In the genomic region with DNA sequence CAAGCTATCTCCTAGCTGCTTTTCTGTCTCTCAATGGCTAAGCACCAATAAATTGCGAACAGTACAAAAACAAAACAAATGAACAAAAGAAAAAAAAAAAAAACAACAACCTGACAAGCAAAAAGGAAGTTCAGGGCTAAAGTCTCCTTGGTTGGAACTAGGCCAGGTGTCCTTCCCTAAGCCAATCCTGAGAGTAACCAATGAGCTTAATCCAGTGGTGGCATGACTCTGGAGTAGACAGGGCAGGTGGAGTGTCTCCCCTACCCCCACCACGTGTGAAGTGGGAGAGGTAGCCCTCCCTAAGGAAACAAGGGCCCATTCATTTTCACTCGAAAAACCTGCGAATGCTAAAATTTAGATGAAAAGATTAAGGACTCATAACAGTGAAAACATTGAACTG, we compare ENCODE assay signal across 21 mouse cellular contexts. TPM values are rescaled to one million over a fixed set of nuclear protein-coding genes. Genes with fewer than 3 reads are reported as not detected.
DNase-seq lines count a peak whose midpoint lies in the region; ATAC-seq and TF ChIP-seq lines count a peak whose summit lies in the region.
"Had no signal": no experiment of that assay in that cellular context is flagged by ENCODE, and none has a peak within 500 bp of the region (broad histone marks: within the 10 kb centered on the region; RNA-seq: fewer than 3 reads in every experiment).

No protein-coding gene starts in this region.

- ATAC-seq in liver, embryonic 12.5 days: no peak
- ATAC-seq: activated CD4-positive, CD25-positive, alpha-beta regulatory T cell, adult 4 months; forebrain, embryonic 13.5 days; forebrain, embryonic 15.5 days; Patski had no signal

- H3K4me2 ChIP-seq in liver, embryonic 12.5 days: no peak overlapping the region
- H3K4me2 ChIP-seq: embryonic facial prominence, embryonic 12.5 days; forebrain, embryonic 13.5 days; forebrain, embryonic 15.5 days had no signal

- no peak overlapping the region for H3K4me3 ChIP-seq in kidney, adult 2 months (ENCODE audit: insufficient read depth, low read depth, low read length)
- no peak overlapping the region for H3K4me3 ChIP-seq in liver, adult 2 months (ENCODE audit: insufficient read depth, low read depth, low read length)
- no peak overlapping the region for H3K4me3 ChIP-seq in liver, embryonic 12.5 days
- H3K4me3 ChIP-seq: embryonic facial prominence, embryonic 10.5 days; embryonic facial prominence, embryonic 12.5 days; forebrain, embryonic 13.5 days; forebrain, embryonic 15.5 days had no signal

- no peaks in the 10 kb centered on the region for H3K27me3 ChIP-seq in kidney, adult 2 months (replicated peaks; ENCODE audit: control insufficient read depth, insufficient read depth, low read length)
- no peaks in the 10 kb centered on the region for H3K27me3 ChIP-seq in liver, adult 2 months (ENCODE audit: control insufficient read depth, insufficient read depth, low read length)
- no peaks in the 10 kb centered on the region for H3K27me3 ChIP-seq in liver, embryonic 12.5 days (replicated peaks)
- H3K27me3 ChIP-seq: embryonic facial prominence, embryonic 12.5 days; forebrain, embryonic 13.5 days; forebrain, embryonic 15.5 days; Patski had no signal

- H3K27ac ChIP-seq in kidney, adult 2 months (ENCODE audit: insufficient read depth, low read depth, low read length): no peak overlapping the region
- H3K27ac ChIP-seq in liver, adult 2 months (replicated peaks; ENCODE audit: insufficient read depth, low read depth, low read length): no peak overlapping the region
- no peak overlapping the region for H3K27ac ChIP-seq in liver, embryonic 12.5 days
- H3K27ac ChIP-seq: embryonic facial prominence, embryonic 10.5 days; embryonic facial prominence, embryonic 12.5 days; forebrain, embryonic 13.5 days; forebrain, embryonic 15.5 days had no signal

- peaks cover 3% of the 10 kb centered on the region for H3K36me3 ChIP-seq in kidney, adult 2 months (ENCODE audit: control insufficient read depth, insufficient read depth, low read length)
- peaks cover 17% of the 10 kb centered on the region for H3K36me3 ChIP-seq in liver, adult 2 months (ENCODE audit: control insufficient read depth, insufficient read depth, low read length)
- peaks cover 29% of the 10 kb centered on the region for H3K36me3 ChIP-seq in liver, embryonic 12.5 days

- TF ChIP-seq POLR2A in kidney, adult 2 months (IDR thresholded peaks at IDR 0.05; ENCODE audit: low read depth, low read length): no peak
- TF ChIP-seq POLR2A in liver, adult 2 months (IDR thresholded peaks at IDR 0.05; ENCODE audit: extremely low read depth, insufficient read depth, low read length): no peak

- H3K9me3 ChIP-seq in liver, embryonic 12.5 days (replicated peaks): no peaks in the 10 kb centered on the region
- H3K9me3 ChIP-seq: embryonic facial prominence, embryonic 10.5 days; embryonic facial prominence, embryonic 12.5 days; forebrain, embryonic 13.5 days; forebrain, embryonic 15.5 days had no signal

- no peaks in the 10 kb centered on the region for H3K79me2 ChIP-seq in liver, adult 2 months (ENCODE audit: control insufficient read depth, insufficient read depth, low read length)

- DNase-seq in kidney, adult 2 months: peak; percentile 39
- no peak for DNase-seq in kidney, adult 8-10 months
- DNase-seq in kidney, postnatal 14 days: peak; percentile 9
- DNase-seq in kidney, postnatal 4 days: no peak
- peak; percentile 38 for DNase-seq in liver, adult 2 months (ENCODE audit: extremely low read depth, low read depth, low spot score)
- no peak for DNase-seq in urinary bladder, postnatal 14 days (ENCODE audit: low spot score)
- DNase-seq: adrenal gland, adult 8-10 months; adrenal gland, postnatal 14 days; adrenal gland, postnatal 36 days; cerebellum, adult 11-12 months; cerebellum, adult 2 months; cerebellum, adult 9-10 months; cerebellum, postnatal 10 days; cerebellum, postnatal 25 days had no signal

- H3K4me1 ChIP-seq in kidney, adult 2 months (ENCODE audit: control insufficient read depth, insufficient read depth, low read length): no peaks in the 10 kb centered on the region
- no peaks in the 10 kb centered on the region for H3K4me1 ChIP-seq in liver, adult 2 months (ENCODE audit: control insufficient read depth, insufficient read depth, low read length)
- peaks cover 12% of the 10 kb centered on the region for H3K4me1 ChIP-seq in liver, embryonic 12.5 days

- no peak overlapping the region for H3K9ac ChIP-seq in liver, adult 2 months (ENCODE audit: low read depth, low read length)
- no peak overlapping the region for H3K9ac ChIP-seq in liver, embryonic 12.5 days
- H3K9ac ChIP-seq: embryonic facial prominence, embryonic 12.5 days; forebrain, embryonic 13.5 days; forebrain, embryonic 15.5 days had no signal

- 53% methylated on average over 4 of the region's 4 CpGs for WGBS in kidney, adult 2 months
- 75% methylated on average over 4 of the region's 4 CpGs for WGBS in liver, adult 2 months
- WGBS in liver, embryonic 12.5 days (ENCODE audit: insufficient replicate concordance): 66% methylated on average over 4 of the region's 4 CpGs

- no peak for TF ChIP-seq CTCF in kidney, adult 2 months (conservative IDR thresholded peaks at IDR 0.05; ENCODE audit: insufficient read depth, insufficient read length, low read depth, low read length)
- TF ChIP-seq CTCF in liver, adult 2 months (IDR thresholded peaks at IDR 0.05; ENCODE audit: low read depth, low read length): no peak

RNA-seq across cellular contexts. Expression of gene Rpl22l1, which starts 6.2 kb away (rescaled TPM):
- 6.0 and 14.8 TPM in 2 replicates for polyA plus RNA-seq in kidney, adult 2 months (2012; rRNA removed)
- 73.6 and 78.8 TPM in 2 replicates for total RNA-seq in liver, adult 2 months (2014; rRNA removed)
- 3.8 and 4.9 TPM in 2 replicates for polyA plus RNA-seq in liver, adult 2 months (2012; rRNA removed)
- polyA plus RNA-seq in liver, embryonic 12.5 days (2016; fragmentation: Nextera tagmentation; extraction: Ambion mirVana): 416 and 425 TPM in 2 replicates

RNA-seq across cellular contexts. Expression of gene Eif5a2, which starts 30.4 kb away (rescaled TPM):
- polyA plus RNA-seq in kidney, adult 2 months (2012; rRNA removed): 1.1 and 1.2 TPM in 2 replicates
- 0.46 and 0.47 TPM in 2 replicates for total RNA-seq in liver, adult 2 months (2014; rRNA removed)
- polyA plus RNA-seq in liver, adult 2 months (2012; rRNA removed): 0.02 and 0.09 TPM in 2 replicates
- polyA plus RNA-seq in liver, embryonic 12.5 days (2016; fragmentation: Nextera tagmentation; extraction: Ambion mirVana): 9.4 and 9.6 TPM in 2 replicates

Comparison
In these comparisons a context has a peak if more than half of its experiments do, and no peak if none do; other contexts are left out.
1. DNase-seq: peak in kidney, adult 2 months (single experiment), kidney, postnatal 14 days (single experiment) and liver, adult 2 months (single experiment); none in kidney, adult 8-10 months (0 of 2), kidney, postnatal 4 days (0 of 2) and urinary bladder, postnatal 14 days (single experiment).
2. RNA of gene Rpl22l1, which starts 6.2 kb away (polyA plus RNA-seq): 416 to 425 TPM in liver, embryonic 12.5 days; 6.0 to 14.8 TPM in kidney, adult 2 months and 3.8 to 4.9 TPM in liver, adult 2 months; every median in the first group is over 10 times any median in the second.